Mouse (Mus musculus) CD4-positive, CD25-positive, alpha-beta regulatory T cell, adult 9 weeks (primary cell): ENCODE data around the gene Casp8. TPM values are rescaled to one million over a fixed set of nuclear protein-coding genes. Genes with fewer than 3 reads are reported as not detected.

Source experiments
- polyA plus RNA-seq: library from polyadenylated mRNA; unstranded; fragments of 100-300 nt; shearing (Covaris generic); gene quantifications from one replicate; pipeline ENCODE4 v1.2.1, GENCODE M21; 2017

Casp8 gene
- polyA plus RNA-seq: 302 TPM

DNA sequence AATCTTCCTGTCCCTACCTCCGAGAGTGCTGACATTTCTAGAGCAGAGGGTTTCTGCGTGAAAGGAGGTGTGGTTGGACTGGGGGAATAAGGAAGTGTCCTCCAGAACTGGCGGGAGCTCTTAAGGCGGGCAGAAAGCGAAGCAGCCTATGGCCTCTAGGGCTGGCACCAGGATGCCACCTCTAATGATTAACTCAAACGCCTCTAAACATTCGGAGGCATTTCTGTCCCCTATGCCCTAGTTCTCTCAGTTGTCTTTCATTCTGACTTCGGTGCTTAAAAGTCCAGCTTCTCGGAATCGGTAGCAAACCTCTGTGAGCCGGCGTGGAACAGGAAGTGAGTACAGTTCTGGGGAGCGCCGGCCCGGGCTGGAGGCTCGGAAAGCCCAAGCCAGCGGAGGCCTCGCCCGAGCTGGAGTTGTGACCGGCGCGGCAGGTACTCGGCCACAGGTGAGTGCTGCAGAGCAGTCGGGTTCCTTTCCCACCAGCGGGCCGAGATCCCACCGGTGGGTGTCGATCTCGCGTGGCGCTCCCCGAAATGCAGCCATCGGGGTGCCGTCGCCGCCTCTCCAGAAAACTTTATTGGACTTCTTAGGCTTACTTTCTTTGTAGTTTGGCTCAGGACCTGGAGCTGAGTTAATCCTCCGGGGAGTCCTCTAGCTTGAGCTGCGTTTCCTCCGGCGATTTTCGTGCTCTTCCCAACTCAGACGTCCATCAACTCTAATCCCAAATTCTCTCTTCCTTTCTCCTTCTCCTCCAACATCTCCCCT lies at the start of gene Casp8:
Gene Casp8, plus strand, starts transcription at position 84 of the 768 bp plus-strand sequence.

Other genes starting within 250 kb of the Casp8 start
- 19.7 TPM for gene Fam126b, start 209.1 kb upstream of the Casp8 start, polyA plus RNA-seq
- gene Ndufb3, start 209.0 kb upstream of the Casp8 start, polyA plus RNA-seq: 161 TPM
- not detected for gene Als2cr12, start 99.4 kb upstream of the Casp8 start, polyA plus RNA-seq
- 144 TPM for gene Cflar, start 83.9 kb upstream of the Casp8 start, polyA plus RNA-seq
- gene Trak2, start 178.1 kb downstream of the Casp8 start, polyA plus RNA-seq: 45.3 TPM
- gene Stradb, start 178.1 kb downstream of the Casp8 start, polyA plus RNA-seq: 20.0 TPM